Mouse (Mus musculus): ENCODE data around the gene Tmem41b. TPM values are rescaled to one million over a fixed set of nuclear protein-coding genes. Genes with fewer than 3 reads are reported as not detected.

Tmem41b gene
- polyA plus RNA-seq, 1 experiment: 27.1 TPM

- no peak overlapping the region for H3K4me3 ChIP-seq (ENCODE audit: insufficient read depth, low read depth, low read length)
- 78% methylated on average over 5 of the region's 5 CpGs for WGBS
- H3K27me3 ChIP-seq (replicated peaks; ENCODE audit: control insufficient read depth, insufficient read depth, low read length): no peaks in the 10 kb centered on the region
- no peaks in the 10 kb centered on the region for H3K4me1 ChIP-seq (ENCODE audit: control insufficient read depth, insufficient read depth, low read length)
- no peaks in the 10 kb centered on the region for H3K36me3 ChIP-seq (ENCODE audit: control insufficient read depth, insufficient read depth, low read length)
- TF ChIP-seq CTCF (conservative IDR thresholded peaks at IDR 0.05; ENCODE audit: insufficient read depth, insufficient read length, low read depth, low read length) (no peak), POLR2A (IDR thresholded peaks at IDR 0.05; ENCODE audit: low read depth, low read length) (no peak)
- H3K27ac ChIP-seq (ENCODE audit: insufficient read depth, low read depth, low read length): no peak overlapping the region
- DNase-seq: no peak
Measured at GRCm38 (mm10) chr7:110014272-110014671, 27.5 kb upstream of the Tmem41b start.

DNA sequence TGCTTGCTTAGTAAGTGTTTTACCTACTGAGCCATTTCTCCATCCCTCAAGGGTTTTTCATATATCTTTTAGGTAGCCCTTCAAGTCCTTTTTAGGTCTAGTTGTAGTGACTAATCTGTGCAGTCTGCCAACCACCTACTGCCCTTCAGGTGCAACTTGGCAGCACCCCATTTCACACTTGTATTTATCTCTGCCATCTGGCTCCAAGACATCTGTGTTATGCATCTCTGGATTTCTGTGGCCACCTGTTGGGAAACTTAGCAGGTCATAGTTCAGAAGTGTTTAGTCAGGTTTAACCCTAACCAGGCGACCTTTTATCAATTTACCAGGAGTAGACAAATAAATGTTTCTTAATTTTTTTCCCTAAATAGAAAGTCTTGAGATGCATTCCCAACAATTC, 24.7 kb upstream of the Tmem41b start:
- WGBS: 79% methylated on average over 1 of the region's 1 CpGs
- no peak overlapping the region for H3K27ac ChIP-seq (ENCODE audit: insufficient read depth, low read depth, low read length)
- H3K4me1 ChIP-seq (ENCODE audit: control insufficient read depth, insufficient read depth, low read length): no peaks in the 10 kb centered on the region
- H3K4me3 ChIP-seq (ENCODE audit: insufficient read depth, low read depth, low read length): no peak overlapping the region
- H3K27me3 ChIP-seq (replicated peaks; ENCODE audit: control insufficient read depth, insufficient read depth, low read length): no peaks in the 10 kb centered on the region
- no peaks in the 10 kb centered on the region for H3K36me3 ChIP-seq (ENCODE audit: control insufficient read depth, insufficient read depth, low read length)
- no peak for DNase-seq
- no peak for TF ChIP-seq CTCF (conservative IDR thresholded peaks at IDR 0.05; ENCODE audit: insufficient read depth, insufficient read length, low read depth, low read length)
- TF ChIP-seq POLR2A (IDR thresholded peaks at IDR 0.05; ENCODE audit: low read depth, low read length): no peak

- TF ChIP-seq POLR2A (IDR thresholded peaks at IDR 0.05; ENCODE audit: low read depth, low read length) (no peak), CTCF (conservative IDR thresholded peaks at IDR 0.05; ENCODE audit: insufficient read depth, insufficient read length, low read depth, low read length) (no peak)
- no peaks in the 10 kb centered on the region for H3K4me1 ChIP-seq (ENCODE audit: control insufficient read depth, insufficient read depth, low read length)
- peak; percentile 43 for DNase-seq
- 50% methylated on average over 6 of the region's 6 CpGs for WGBS
- H3K36me3 ChIP-seq (ENCODE audit: control insufficient read depth, insufficient read depth, low read length): no peaks in the 10 kb centered on the region
- H3K27me3 ChIP-seq (replicated peaks; ENCODE audit: control insufficient read depth, insufficient read depth, low read length): no peaks in the 10 kb centered on the region
- no peak overlapping the region for H3K4me3 ChIP-seq (ENCODE audit: insufficient read depth, low read depth, low read length)
- no peak overlapping the region for H3K27ac ChIP-seq (ENCODE audit: insufficient read depth, low read depth, low read length)
Measured at GRCm38 (mm10) chr7:110009084-110009483, 22.4 kb upstream of the Tmem41b start.

GRCm38 (mm10) chr7:110008513-110008912, 21.8 kb upstream of the Tmem41b start:
- Histone ChIP-seq H3K27me3 (replicated peaks; ENCODE audit: control insufficient read depth, insufficient read depth, low read length) (no peaks in the 10 kb centered on the region), H3K4me3 (ENCODE audit: insufficient read depth, low read depth, low read length) (no peak overlapping the region), H3K36me3 (ENCODE audit: control insufficient read depth, insufficient read depth, low read length) (no peaks in the 10 kb centered on the region), H3K4me1 (ENCODE audit: control insufficient read depth, insufficient read depth, low read length) (no peaks in the 10 kb centered on the region), H3K27ac (ENCODE audit: insufficient read depth, low read depth, low read length) (no peak overlapping the region)
- WGBS: 89% methylated on average over 1 of the region's 1 CpGs
- TF ChIP-seq CTCF (conservative IDR thresholded peaks at IDR 0.05; ENCODE audit: insufficient read depth, insufficient read length, low read depth, low read length) (no peak), POLR2A (IDR thresholded peaks at IDR 0.05; ENCODE audit: low read depth, low read length) (no peak)
- no peak for DNase-seq

DNA sequence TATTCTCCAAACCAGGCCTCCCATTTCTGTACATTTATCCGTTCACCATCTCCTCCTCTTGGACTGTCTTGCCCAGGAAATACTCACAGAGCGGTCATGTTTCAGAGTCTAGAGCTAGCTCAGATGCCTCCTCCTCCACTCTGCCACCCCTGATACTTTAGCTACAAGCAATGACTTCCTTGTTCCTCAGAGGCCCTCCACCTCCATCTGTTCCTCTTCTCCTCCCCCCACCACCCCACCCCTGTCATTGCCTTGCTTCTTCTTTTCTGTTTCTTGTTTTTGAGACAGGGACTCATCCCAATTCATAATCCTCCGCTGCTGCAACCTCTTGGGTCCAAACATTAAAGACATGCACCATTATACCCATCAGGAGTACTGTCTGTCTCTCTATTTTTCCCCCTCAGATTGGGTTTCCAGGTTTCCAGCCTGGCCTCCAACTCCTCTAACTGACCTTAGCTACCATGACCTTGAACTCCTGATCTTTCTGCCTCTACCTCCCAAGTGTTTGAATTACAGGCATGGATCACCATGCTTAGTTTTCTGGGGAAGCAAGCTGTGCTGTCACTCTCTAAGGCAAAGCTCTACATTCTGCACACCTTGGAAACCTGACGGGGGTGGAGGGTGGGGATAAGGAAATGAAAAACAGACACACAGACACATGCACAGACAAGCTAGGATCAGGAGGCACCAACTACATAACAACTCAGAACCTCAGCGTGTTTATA, 19.9 kb upstream of the Tmem41b start:
- no peak for TF ChIP-seq CTCF (conservative IDR thresholded peaks at IDR 0.05; ENCODE audit: insufficient read depth, insufficient read length, low read depth, low read length)
- no peak for TF ChIP-seq POLR2A (IDR thresholded peaks at IDR 0.05; ENCODE audit: low read depth, low read length)
- Histone ChIP-seq H3K27me3 (replicated peaks; ENCODE audit: control insufficient read depth, insufficient read depth, low read length) (no peaks in the 10 kb centered on the region), H3K4me3 (ENCODE audit: insufficient read depth, low read depth, low read length) (no peak overlapping the region), H3K4me1 (ENCODE audit: control insufficient read depth, insufficient read depth, low read length) (no peaks in the 10 kb centered on the region), H3K27ac (ENCODE audit: insufficient read depth, low read depth, low read length) (no peak overlapping the region), H3K36me3 (ENCODE audit: control insufficient read depth, insufficient read depth, low read length) (no peaks in the 10 kb centered on the region)
- 84% methylated on average over 5 of the region's 5 CpGs for WGBS
- no peak for DNase-seq

- Histone ChIP-seq H3K4me1 (ENCODE audit: control insufficient read depth, insufficient read depth, low read length) (no peaks in the 10 kb centered on the region), H3K36me3 (ENCODE audit: control insufficient read depth, insufficient read depth, low read length) (no peaks in the 10 kb centered on the region), H3K27me3 (replicated peaks; ENCODE audit: control insufficient read depth, insufficient read depth, low read length) (no peaks in the 10 kb centered on the region), H3K4me3 (ENCODE audit: insufficient read depth, low read depth, low read length) (no peak overlapping the region), H3K27ac (ENCODE audit: insufficient read depth, low read depth, low read length) (no peak overlapping the region)
- TF ChIP-seq CTCF (conservative IDR thresholded peaks at IDR 0.05; ENCODE audit: insufficient read depth, insufficient read length, low read depth, low read length): no peak
- no peak for TF ChIP-seq POLR2A (IDR thresholded peaks at IDR 0.05; ENCODE audit: low read depth, low read length)
- no peak for DNase-seq
Measured at GRCm38 (mm10) chr7:110005976-110006375, 19.2 kb upstream of the Tmem41b start.

DNA sequence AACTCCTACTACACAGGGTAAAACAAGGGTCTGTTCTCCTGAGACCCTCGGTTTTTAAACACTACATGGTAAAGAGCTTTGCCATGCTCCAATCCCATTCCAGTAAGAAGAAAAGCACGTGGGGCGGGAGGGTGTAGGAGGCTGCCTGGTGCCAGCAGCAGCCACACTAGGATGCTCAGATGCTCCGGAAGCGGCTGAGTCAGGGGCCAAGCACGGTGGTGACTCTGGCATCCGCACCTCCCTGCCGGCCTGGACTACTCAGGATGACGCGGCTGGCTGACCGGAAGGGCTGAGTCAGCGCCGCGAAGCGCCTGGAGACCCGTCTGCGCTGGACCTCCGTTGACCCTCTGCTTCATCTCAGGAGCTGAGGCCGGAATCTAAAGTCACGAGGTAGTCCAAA, 16.2 kb upstream of the Tmem41b start:
- Histone ChIP-seq H3K4me3 (ENCODE audit: insufficient read depth, low read depth, low read length) (no peak overlapping the region), H3K4me1 (ENCODE audit: control insufficient read depth, insufficient read depth, low read length) (no peaks in the 10 kb centered on the region), H3K36me3 (ENCODE audit: control insufficient read depth, insufficient read depth, low read length) (no peaks in the 10 kb centered on the region), H3K27ac (ENCODE audit: insufficient read depth, low read depth, low read length) (no peak overlapping the region), H3K27me3 (replicated peaks; ENCODE audit: control insufficient read depth, insufficient read depth, low read length) (no peaks in the 10 kb centered on the region)
- TF ChIP-seq POLR2A (IDR thresholded peaks at IDR 0.05; ENCODE audit: low read depth, low read length) (no peak), CTCF (conservative IDR thresholded peaks at IDR 0.05; ENCODE audit: insufficient read depth, insufficient read length, low read depth, low read length) (no peak)
- peak; percentile 86 for DNase-seq
- 12% methylated on average over 20 of the region's 20 CpGs for WGBS

All from kidney, adult 2 months (tissue).